Mouse (Mus musculus) sigmoid colon, adult 10 weeks (tissue): ENCODE data around the gene Csk. TPM values are rescaled to one million over a fixed set of nuclear protein-coding genes. Genes with fewer than 3 reads are reported as not detected.

Experiments
- polyA plus RNA-seq: library from polyadenylated mRNA; stranded (reverse); fragments of 350-450 nt; fragmentation: Illumina TruSeq; extraction: RNeasy Lipid Tissue Mini Kit (QIAGEN cat#74804); gene quantifications from one replicate; pipeline ENCODE4 v1.2.3, GENCODE M21; 2014; ENCODE audit warnings: low read depth, low replicate concordance

Csk gene
- polyA plus RNA-seq = 5.5 TPM

GRCm38 (mm10) chr9:57653283-57653682 is at the start of gene Csk:
Gene Csk, minus strand, starts transcription at chr9:57653631.

GRCm38 (mm10) chr9:57687751-57688150 is 34.3 kb upstream of the Csk start, which contains the start of gene Cyp1a1:
Gene Cyp1a1, plus strand, starts transcription at chr9:57687928.

DNA sequence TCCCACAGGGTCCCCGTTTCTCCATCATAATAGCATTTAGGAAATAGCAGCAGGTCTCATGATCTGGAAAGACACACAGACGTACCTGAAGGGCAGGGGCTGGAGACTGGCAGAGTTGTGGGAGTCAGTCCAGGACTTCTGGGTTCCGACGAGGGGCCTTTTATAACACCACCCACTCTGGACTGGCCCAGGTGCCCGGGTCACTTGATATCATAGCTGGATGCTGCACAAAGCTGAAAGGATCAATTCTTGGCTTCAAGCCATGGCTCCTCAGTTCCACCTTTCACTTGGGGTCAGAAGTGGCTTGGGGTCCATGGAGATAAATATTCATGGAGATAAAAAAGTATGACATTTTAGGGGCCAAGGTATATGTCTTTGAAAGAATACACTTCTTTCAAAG is 30.1 kb upstream of the Csk start, which contains the start of gene Cyp1a2:
Gene Cyp1a2, minus strand, starts transcription at position 184 of the 400 bp plus-strand sequence.

DNA sequence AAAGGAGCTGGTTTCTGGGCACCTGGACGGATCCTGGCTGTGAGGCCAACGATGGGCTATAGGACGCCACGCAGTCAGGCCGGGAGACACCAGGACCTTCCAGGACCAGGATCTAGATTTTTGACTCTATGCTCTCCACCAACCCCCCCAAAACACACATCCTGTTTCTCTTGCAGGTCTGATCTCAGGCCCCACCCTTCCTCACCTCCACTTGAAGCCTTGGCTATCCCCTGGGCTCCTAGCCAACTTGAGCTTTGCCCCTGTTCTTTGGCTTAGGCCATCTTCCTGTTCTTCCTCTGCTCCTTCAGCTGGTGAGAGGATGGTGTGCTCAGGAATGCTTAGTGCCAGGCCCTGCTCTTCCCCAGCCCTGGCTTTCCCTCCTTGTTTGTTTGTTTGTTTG is 32.8 kb downstream of the Csk start, which contains the start of gene Lman1l:
Gene Lman1l, minus strand, starts transcription at position 101 of the 400 bp plus-strand sequence.

GRCm38 (mm10) chr9:57606139-57606851 is 47.1 kb downstream of the Csk start, which contains the start of gene Cplx3:
Gene Cplx3, minus strand, starts transcription at chr9:57606281.

DNA sequence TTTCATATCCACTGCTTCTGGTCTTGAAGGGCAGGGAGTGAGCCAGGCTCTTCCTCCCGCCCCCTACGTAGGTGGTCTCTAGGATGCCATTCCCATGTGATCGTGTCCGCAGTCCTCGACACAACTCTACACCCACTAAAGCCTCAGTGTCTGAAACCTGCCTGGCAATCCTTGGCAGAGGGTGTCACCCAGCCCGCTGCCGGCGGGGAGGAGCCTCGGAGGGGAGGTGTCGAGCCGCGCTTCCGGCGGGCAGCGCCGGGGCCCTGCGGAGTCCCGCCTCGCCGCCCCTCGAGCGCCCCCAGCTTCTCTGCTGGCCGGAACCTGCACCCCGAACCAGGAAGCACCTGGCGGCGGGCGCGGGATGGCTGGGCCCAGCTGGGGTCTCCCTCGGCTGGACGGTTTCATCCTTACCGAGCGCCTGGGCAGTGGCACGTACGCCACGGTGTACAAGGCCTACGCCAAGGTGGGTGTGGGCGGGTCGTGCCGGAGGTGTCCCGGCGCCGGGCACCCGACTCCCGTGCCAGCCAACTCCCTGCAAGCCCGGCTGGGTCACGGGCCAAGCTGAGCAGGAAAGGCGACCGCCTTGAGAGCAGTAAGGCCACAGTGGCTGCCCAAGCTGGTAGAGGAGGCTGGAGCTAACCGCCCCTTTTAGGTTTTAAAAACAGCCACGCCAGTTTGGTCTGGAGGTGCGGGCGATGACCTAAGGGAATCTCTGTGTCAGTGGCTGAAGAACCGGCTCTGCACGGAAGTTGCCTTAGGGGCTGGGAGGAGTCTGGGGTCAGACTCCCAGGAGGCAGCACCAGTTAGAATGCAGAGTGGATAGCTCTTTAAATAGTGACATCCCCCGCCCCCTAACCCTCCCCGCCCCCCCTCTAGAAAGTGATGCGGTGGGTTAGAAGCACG is 64.0 kb downstream of the Csk start, which contains the start of gene Ulk3:
Gene Ulk3, plus strand, starts transcription at position 229 of the 903 bp plus-strand sequence.

Other genes with a start within 250 kb of the Csk start
- gene Ppcdc, start 213.5 kb downstream of the Csk start, polyA plus RNA-seq = 10.9 TPM
- 13.2 TPM for gene Scamp5, start 185.6 kb downstream of the Csk start, polyA plus RNA-seq
- gene Rpp25, start 149.6 kb downstream of the Csk start, polyA plus RNA-seq = not detected
- 1,010 TPM for gene Cox5a, start 132.4 kb downstream of the Csk start, polyA plus RNA-seq
- gene Fam219b, start 116.1 kb downstream of the Csk start, polyA plus RNA-seq = 5.0 TPM
- 22.1 TPM for gene Mpi, start 100.9 kb downstream of the Csk start, polyA plus RNA-seq
- gene Scamp2, start 92.7 kb downstream of the Csk start, polyA plus RNA-seq = 41.6 TPM
- 9.9 TPM for gene Ulk3, start 64.2 kb downstream of the Csk start, polyA plus RNA-seq
- not detected for gene Cplx3, start 47.4 kb downstream of the Csk start, polyA plus RNA-seq
- gene Lman1l, start 32.9 kb downstream of the Csk start, polyA plus RNA-seq = not detected
- not detected for gene Cyp1a2, start 30.1 kb upstream of the Csk start, polyA plus RNA-seq
- not detected for gene Cyp1a1, start 34.3 kb upstream of the Csk start, polyA plus RNA-seq
- gene Edc3, start 54.9 kb upstream of the Csk start, polyA plus RNA-seq = 5.5 TPM
- 72.0 TPM for gene Clk3, start 112.2 kb upstream of the Csk start, polyA plus RNA-seq
- gene Arid3b, start 183.2 kb upstream of the Csk start, polyA plus RNA-seq = 4.7 TPM